7 mouse cellular contexts compared by ENCODE assay signal in the genomic region with DNA sequence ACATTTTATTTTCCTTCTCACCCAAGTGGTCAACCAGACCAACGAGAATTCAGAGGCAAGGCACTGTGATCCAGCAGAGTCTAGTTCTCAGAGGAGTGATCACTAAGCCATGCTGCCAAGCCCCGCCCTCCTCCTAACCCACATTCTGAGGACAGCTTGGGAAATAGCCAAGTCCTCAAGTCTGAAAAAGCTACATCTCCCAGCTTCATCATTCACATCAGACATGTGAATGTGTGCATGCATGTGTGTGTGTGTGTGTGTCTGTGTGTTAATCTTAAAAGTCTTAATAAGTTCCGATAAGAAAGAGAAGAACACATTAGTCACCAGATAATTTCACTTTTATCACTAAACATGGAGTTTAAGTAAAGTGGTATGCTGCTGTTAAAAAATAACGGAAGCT.
DNase-seq lines count a peak whose midpoint lies in the region; ATAC-seq lines count a peak whose summit lies in the region.

No protein-coding gene starts in this region.

- peak; percentile 32 for DNase-seq in urinary bladder, postnatal 25 days (ENCODE audit: low spot score)
- DNase-seq in urinary bladder, postnatal 10 days (ENCODE audit: low spot score), result no peak
- peak; percentile 70 for DNase-seq in gastrocnemius, adult 18-20 months (ENCODE audit: low spot score)
- peak; percentile 17 to 59 for DNase-seq in kidney, postnatal 36 days
- DNase-seq in left cerebral cortex, adult 18-20 months (ENCODE audit: low spot score in 2 of 2), result no peak
- DNase-seq in right cerebral cortex, postnatal 4 days, result no peak

- no peak for ATAC-seq in erythroid progenitor cell, adult 5-6 weeks (replicated peaks; ENCODE audit: low FRiP score, poor library complexity, severe bottlenecking)

Comparison
In these comparisons a context has a peak if more than half of its experiments do, and no peak if none do; other contexts are left out.
1. DNase-seq: peak in urinary bladder, postnatal 25 days (single experiment), gastrocnemius, adult 18-20 months (single experiment) and kidney, postnatal 36 days (2 of 2); none in urinary bladder, postnatal 10 days (single experiment), left cerebral cortex, adult 18-20 months (0 of 2) and right cerebral cortex, postnatal 4 days (single experiment).